Mouse (Mus musculus) right cerebral cortex, postnatal 36 days (tissue): ENCODE results near the gene Vti1b.
A peak's percentile ranks its signal among the peaks of the same experiment; 100 is the strongest.
"Not testable (repeated sequence)": the region's sequence is repeated elsewhere in the genome, so short reads cannot be mapped to it uniquely, and the experiment has no call there.

Experiments
- DNase-seq, 2 experiments: peaks; one replicate each; pipeline ENCODE4 v3.0.0; 2022; ENCODE audit warnings: low spot score in 2 of 2, mixed read lengths in 1 of 2

Gene Vti1b

GRCm38 (mm10) chr12:79172019-79172941 lies at the start of gene Vti1b:
Gene Vti1b (minus strand): TSS chr12:79172667.
- DNase-seq = peak; percentile 90 to 91

GRCm38 (mm10) chr12:79217511-79217910 lies 45.0 kb upstream of the Vti1b start:
- DNase-seq = no peak

- DNase-seq = no peak
Measured at GRCm38 (mm10) chr12:79211447-79211846, 39.0 kb upstream of the Vti1b start.

GRCm38 (mm10) chr12:79208703-79209464 lies 36.4 kb upstream of the Vti1b start, which contains the start of gene Rdh12:
Gene Rdh12 (plus strand): TSS chr12:79208914.
- DNase-seq = peak; percentile 14 to 22

DNA sequence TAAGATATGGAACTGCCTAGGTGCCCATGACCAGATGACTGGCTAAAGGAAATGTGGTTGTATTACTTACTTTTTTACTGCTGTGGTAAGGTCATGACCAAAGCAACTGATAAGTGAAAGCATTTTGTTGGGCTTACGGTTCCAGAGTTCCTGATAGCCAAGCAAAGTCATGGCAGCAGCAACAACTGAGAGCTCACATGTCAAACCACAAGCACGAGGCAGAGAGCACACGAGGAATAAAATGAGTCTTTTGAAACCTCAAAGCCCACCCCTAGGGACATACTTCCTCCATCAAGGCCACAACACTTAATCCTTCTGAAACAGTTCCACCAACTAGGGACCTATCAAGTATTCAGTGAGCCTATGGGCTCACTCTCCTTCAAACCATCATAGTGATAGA lies 29.4 kb upstream of the Vti1b start:
- no peak for DNase-seq

DNA sequence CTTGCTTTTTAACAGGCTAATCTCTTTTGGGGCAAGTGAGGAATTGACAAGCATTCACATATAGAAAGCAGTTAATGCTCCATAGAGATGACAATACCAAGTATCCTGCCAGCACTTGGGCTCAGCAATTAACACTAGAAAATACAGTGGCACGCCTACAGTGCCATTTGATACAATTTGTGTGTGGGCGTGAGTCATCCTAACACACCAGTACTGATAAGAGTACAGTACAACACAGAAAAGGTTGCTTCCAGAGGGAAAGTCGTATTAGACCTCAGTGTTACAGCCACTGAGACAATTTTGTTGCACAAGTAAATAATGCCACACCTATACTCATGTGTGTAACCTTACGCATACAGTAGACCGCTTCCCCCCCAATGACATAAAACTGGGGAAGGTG lies 24.6 kb upstream of the Vti1b start:
- DNase-seq = no peak

- peak; percentile 32 to 38 for DNase-seq
Measured at GRCm38 (mm10) chr12:79193441-79193840, 21.0 kb upstream of the Vti1b start.

- no peak for DNase-seq
Measured at GRCm38 (mm10) chr12:79192193-79192592, 19.7 kb upstream of the Vti1b start, which contains the start of gene Rdh11. Gene Rdh11 (minus strand): TSS chr12:79192293.

DNA sequence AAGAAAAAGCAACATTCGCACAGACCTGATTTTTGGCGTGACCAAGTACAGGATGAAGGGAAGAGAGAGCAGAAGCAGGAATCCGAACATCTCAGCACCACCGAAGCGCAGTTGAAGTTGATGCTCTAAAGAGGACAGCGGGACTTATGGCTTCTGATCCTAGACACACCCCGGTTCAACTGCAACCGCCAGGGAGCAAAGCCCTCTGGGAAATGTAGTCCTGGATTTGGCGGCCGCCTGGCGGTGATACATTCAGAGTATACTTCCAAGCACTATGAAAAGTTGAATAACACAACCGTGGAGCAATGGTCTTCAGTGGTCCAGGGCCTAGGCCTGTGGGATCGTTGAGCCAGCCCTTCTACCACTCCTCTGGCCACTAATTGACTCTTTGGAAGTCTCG lies 19.2 kb upstream of the Vti1b start:
- DNase-seq = peak; percentile 54 to 64

DNA sequence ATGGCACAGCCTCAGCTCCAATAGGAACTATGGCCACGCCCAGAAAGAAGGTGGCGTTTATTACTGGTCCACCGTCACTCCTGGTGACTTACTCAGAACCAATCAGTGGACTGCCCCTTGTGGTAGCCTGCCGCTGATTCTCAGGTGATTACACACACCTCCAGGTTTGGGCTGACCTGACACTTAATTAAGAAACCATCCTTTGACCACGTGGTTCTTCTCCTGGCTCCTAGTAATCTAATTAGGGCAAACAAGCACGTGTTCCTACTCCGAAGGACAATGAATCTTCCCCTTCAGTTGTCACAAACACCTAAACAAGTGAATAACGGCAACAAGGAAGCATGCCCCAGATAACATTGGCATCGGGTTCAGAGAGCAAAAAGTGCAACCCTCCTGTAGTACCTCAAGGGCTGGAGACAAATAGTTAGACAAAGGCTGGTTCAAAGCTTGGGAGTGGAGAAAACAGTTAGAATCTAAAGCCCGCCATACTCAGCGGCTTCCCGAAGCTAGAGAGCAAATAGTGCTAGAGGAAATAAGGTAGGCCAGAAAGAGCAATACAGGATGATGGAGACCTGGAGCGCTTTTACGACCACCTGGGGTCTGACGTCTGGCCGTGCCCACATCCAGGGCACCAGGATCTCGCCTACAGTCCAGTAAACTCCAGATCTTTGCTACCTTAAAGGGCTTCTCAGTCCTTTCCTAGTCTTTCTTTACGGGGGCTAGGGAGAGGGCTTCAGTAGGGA lies 18.6 kb upstream of the Vti1b start:
- DNase-seq = peak; percentile 48 to 77

- DNase-seq = not testable (repeated sequence)
Measured at GRCm38 (mm10) chr12:79185160-79185559, 12.7 kb upstream of the Vti1b start.

GRCm38 (mm10) chr12:79175998-79176397 lies 3.5 kb upstream of the Vti1b start:
- no peak for DNase-seq

- DNase-seq = no peak
Measured at GRCm38 (mm10) chr12:79173721-79174120, 1.3 kb upstream of the Vti1b start.

DNA sequence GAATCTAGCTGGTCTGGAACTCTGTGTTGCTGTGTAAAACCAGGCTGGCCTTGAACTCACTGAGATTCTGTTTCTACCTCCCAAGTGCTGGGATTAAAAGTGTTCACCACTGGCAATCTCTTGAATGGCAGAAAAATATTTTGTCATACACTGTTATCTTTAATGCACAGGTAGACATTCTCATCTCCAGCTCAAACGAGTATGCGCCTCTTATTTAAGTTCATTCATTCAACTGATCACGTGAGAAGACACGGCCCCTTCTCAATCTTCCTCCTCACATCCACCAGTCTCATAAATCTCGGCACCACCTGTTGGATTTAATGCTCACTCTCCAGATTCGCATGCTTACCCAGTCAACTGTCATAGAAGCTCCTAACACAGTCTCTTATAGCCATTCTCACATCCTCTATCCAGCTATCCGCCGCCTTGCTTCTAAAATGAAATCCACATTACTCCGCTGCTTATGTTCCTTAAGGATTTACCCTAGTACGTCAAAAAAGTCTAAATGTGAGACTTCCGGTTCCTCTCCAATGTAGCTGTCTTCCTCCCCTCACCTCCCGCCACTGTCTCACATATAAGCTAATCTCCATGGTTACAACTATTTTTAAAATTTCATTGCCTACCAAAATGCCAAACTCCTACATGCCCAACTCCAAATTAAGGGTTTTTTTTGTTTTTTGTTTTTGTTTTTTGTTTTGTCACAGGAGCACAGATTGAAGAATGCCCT lies 1.0 kb downstream of the Vti1b start:
- no peak for DNase-seq

- DNase-seq = no peak
Measured at GRCm38 (mm10) chr12:79170421-79170820, 2.0 kb downstream of the Vti1b start.

DNA sequence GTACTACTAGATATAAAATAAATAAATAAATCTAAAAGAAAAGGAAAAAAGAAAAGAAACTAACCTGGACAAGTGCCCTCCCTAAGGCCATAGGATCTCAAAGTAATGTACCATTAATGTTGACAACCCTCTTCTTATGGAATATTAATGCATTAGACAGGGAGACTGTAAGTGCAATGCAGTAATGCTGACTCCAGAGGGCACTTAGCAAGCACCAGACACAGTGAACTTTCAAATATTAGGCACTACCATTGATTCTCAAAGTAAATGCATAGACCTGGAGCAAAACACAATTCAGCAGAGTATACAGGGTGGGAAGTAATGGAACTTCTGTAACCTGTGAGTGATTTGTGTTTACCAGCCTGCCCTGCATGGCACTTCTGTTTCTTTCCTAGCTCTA lies 3.3 kb downstream of the Vti1b start:
- DNase-seq = no peak

GRCm38 (mm10) chr12:79162876-79163275 lies 9.6 kb downstream of the Vti1b start:
- DNase-seq = no peak

DNA sequence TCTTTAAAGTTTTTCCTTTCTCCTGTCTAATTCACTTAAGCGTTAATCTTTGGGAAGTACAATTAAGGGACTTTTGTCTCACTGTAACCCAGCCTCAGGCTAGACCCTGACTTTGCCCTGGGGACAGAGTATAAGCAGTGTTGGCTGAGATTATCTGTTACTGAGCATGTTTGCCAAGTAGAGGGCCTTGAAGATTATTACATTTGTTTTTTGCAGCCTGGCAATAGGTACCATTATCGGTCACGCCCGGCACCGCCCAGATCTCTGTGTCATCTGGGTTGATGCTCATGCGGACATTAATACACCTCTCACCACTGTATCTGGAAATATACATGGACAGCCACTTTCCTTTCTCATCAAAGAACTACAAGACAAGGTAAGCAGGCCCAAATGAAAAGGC lies 22.8 kb downstream of the Vti1b start:
- DNase-seq = no peak

- no peak for DNase-seq
Measured at GRCm38 (mm10) chr12:79141384-79141783, 31.1 kb downstream of the Vti1b start.

DNA sequence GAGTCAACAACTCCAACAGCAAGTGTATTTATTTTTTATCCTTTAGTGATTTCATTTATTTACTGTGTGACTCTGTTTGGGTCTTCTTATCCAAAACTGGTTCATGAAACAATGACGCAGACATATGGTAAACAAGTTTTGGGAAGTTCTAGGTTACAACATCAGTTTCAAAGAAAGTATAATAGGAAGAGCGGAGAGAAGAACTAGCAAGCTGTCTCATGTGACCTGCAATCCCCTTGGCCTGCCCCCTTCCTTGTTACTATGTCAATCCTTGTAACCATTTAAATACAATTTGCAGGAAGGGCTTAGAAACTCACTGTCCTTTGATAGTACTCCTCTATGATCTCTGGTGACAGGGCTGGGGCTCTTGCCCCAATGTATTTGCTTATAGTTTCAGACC lies 31.7 kb downstream of the Vti1b start:
- DNase-seq = no peak

DNA sequence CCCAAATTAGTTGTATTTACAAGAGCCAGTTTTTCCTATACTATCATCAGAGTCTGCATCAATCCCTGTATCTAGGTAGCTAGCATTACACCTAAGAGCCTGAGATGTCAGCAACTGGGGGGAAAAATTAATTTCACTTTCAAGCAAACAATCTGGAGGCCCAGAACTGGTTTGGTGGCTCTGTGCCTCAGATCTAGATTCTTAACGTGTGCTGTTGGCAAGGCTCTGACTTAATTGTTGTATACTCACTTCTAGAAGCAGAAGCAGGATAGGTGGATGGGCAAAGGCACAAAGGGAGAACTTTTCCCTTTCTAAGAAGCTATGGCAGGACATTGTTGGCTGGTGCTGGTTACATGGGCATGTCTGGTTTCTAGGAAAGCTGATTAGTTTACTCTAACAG lies 33.0 kb downstream of the Vti1b start:
- no peak for DNase-seq
